Mouse (Mus musculus) telencephalon, adult 2 months (tissue): ENCODE measurements around the gene Tfb2m.

Source experiments
- DNase-seq: peaks from one replicate; pipeline ENCODE4 v3.0.0-alpha.2; 2011; ENCODE audit warnings: low read depth, low spot score

Tfb2m gene

DNA sequence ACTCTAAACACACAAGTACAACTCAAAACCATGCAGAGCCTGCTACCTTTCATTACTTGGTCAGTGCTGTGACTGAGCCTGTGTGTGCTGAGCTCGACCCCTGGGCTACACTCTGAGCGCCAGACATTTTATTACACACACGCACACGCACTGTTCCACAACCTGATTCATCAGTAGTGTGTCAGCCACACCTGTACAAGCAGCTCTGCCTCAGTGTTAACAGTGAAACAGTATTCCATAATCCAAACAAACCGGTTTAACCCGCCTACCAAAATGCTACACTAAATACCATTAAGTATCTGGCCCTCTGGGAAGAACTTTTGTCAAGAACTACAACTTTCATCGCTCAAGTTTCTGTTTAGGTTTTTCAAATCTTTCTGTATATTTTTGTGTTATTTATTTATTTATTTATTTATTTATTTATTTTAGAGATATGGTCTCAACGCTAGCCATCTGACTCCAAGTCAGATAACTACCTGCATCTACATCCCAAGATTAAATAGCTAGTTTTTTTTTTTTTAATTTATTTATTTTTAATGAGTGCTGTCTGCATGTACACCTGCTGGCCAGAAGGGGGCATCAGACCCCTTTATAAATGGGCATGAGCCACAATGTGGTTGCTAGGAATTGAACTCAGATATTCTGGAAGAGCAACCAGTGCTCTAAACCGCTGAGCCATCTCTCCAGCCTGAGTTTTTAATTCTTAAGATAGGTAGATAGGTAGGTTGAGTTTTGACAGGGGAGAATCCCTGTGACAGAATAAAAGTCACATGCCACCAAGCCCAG, 39.3 kb downstream of the Tfb2m start:
- DNase-seq = no peak

DNA sequence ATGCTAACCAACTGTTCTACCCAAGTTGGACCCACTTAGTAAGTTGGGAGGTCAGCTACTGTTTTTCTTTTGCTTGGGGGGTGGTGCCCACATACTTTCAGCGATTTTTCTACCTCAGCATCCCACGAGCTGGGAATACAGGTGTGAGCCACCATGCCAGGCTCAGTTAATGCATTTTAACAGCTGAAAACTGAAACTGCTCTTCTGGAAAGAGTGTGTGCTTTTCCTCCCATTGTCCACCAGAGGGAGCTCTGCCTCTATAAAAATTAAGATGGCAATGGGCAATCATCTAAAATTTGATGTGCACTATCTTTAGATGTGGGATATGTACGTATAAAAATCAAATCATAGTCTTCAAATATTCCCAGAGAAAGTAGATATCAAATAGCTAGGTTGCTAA, 43.5 kb downstream of the Tfb2m start:
- DNase-seq = no peak

GRCm38 (mm10) chr1:179499257-179499656, 46.8 kb downstream of the Tfb2m start:
- DNase-seq = no peak

GRCm38 (mm10) chr1:179492908-179493307, 53.2 kb downstream of the Tfb2m start:
- no peak for DNase-seq

- DNase-seq = no peak
These were observed 57.5 kb downstream of the Tfb2m start for GRCm38 (mm10) chr1:179488520-179488919.

DNA sequence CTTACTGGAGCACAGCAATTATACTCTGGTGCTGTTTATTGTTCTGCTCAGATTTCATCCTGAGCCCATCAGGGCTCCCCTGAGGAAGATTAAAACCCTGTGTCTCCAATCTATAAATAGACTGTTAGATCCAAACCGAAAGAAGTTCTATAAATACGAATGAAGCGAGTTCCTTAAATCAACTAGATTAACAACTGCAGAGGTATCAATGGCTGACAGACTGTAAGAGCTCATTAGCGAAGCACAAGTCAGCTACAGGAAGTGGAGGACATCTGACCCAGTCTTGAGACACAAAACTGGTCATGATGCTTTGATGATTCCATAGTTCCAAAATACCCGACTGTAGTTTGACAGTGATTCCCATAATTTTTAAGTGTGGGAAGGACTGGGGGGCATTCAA, 58.1 kb downstream of the Tfb2m start:
- no peak for DNase-seq

GRCm38 (mm10) chr1:179487238-179487637, 58.8 kb downstream of the Tfb2m start:
- no peak for DNase-seq

- DNase-seq = no peak
These were observed 60.1 kb downstream of the Tfb2m start for GRCm38 (mm10) chr1:179485784-179486540.

GRCm38 (mm10) chr1:179480862-179481261, 65.2 kb downstream of the Tfb2m start:
- no peak for DNase-seq
